Mouse (Mus musculus) heart, adult 2 months (tissue): ENCODE results near the gene Atrn. TPM values are rescaled to one million over a fixed set of nuclear protein-coding genes. Genes with fewer than 3 reads are reported as not detected.

Experiments
- DNase-seq, 2 experiments: peaks; one replicate each; pipeline ENCODE4 v3.0.0; 2021
- H3K27ac ChIP-seq: fragments of 200-600 bp; 2 replicates; pipeline ENCODE4 v1.8.1; 2022
- H3K27me3 ChIP-seq: fragments of 200-500 bp; 2 replicates; pipeline ENCODE4 v1.6.1; 2012; ENCODE audit warnings: mild to moderate bottlenecking, low read length, inconsistent platforms, mixed read lengths; ENCODE audit not compliant: control insufficient read depth, insufficient read depth
- H3K36me3 ChIP-seq: fragments of 200-500 bp; 2 replicates; pipeline ENCODE4 v1.6.1; 2012; ENCODE audit warnings: low read length, inconsistent platforms; ENCODE audit not compliant: control insufficient read depth, insufficient read depth
- H3K4me1 ChIP-seq: fragments of 200-500 bp; 2 replicates; pipeline ENCODE4 v1.6.1; 2011; ENCODE audit warnings: low read length; ENCODE audit not compliant: control insufficient read depth, insufficient read depth
- H3K4me3 ChIP-seq: fragments of 200-600 bp; 2 replicates; pipeline ENCODE4 v1.8.1; 2022
- H3K79me2 ChIP-seq: fragments of 200-500 bp; replicated peaks from 2 replicates; pipeline ENCODE4 v1.6.1; 2012; ENCODE audit warnings: mild to moderate bottlenecking, inconsistent platforms, low read length, moderate library complexity, mixed read lengths; ENCODE audit not compliant: control insufficient read depth, insufficient read depth
- H3K9ac ChIP-seq: fragments of 200-500 bp; 2 replicates; pipeline ENCODE4 v1.6.1; 2012; ENCODE audit warnings: low read depth, mild to moderate bottlenecking, control low read depth, inconsistent platforms, low read length, mixed read lengths
- CTCF ChIP-seq: fragments of 200-600 bp; IDR thresholded peaks from 2 replicates; pipeline ENCODE4 v1.8.1; 2022; ENCODE audit warnings: antibody characterized with exemption, mild to moderate bottlenecking, moderate library complexity
- EP300 ChIP-seq: fragments of 200-500 bp; IDR thresholded peaks from 2 replicates; pipeline ENCODE4 v1.6.1; 2011; ENCODE audit warnings: low read depth, low read length, control low read depth; ENCODE audit not compliant: insufficient read depth
- POLR2A ChIP-seq: fragments of 200-500 bp; IDR thresholded peaks from 2 replicates; pipeline ENCODE4 v1.6.1; 2011; ENCODE audit warnings: mild to moderate bottlenecking, low read depth, low read length, control low read depth; ENCODE audit not compliant: insufficient read depth
- WGBS: fragments of 180-500 bp; shearing (Covaris S2); methylation state at CpG from one replicate; pipeline ENCODE4 v1.1.7; 2018; 5-methylcytosine and 5-hydroxymethylcytosine counted together
- intact Hi-C: fragments of 180-260 bp; cut with DNase I; formaldehyde crosslinking; loops from one replicate; pipeline ENCODE4 v1.15.1; 2025
- polyA plus RNA-seq: library from polyadenylated mRNA; depleted of rRNA; stranded (reverse); fragments of >200 nt; gene quantifications from 2 replicates; pipeline ENCODE4 v1.2.3, GENCODE M21; 2012
- total RNA-seq, 2 experiments: library from RNA; stranded (reverse); gene quantifications; 2 replicates each; pipeline ENCODE4 v1.2.3; 2021

Gene Atrn
- total and polyA plus RNA-seq, 3 experiments = 8.2 to 24.0 (median 23.8) TPM

DNA sequence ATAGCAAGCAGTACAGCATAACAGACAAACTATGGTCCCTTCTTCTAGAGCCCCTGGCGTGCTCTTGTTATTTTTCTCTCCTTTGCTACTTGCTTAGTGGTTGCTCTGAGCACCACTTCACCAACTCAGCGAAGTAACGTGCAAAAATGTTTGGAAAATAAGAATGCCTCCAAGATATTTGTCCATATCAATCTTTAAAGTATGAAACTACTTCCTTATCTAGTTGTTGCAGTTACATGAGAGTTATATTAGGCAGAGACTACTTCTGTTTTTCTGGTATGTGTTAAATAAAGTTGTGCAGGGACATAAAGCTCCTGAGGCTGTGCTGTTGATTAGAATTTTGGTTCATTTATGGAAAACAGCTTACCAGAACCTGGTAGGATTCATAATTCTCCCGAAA lies 64.7 kb downstream of the Atrn start:
- DNase-seq = no peak
- H3K27ac ChIP-seq = no peak overlapping the region
- 89% methylated on average over 4 of the region's 4 CpGs for WGBS
- H3K36me3 ChIP-seq = no peaks in the 10 kb centered on the region
- intact Hi-C loops = no loop called here
- H3K79me2 ChIP-seq = no peaks in the 10 kb centered on the region
- H3K4me1 ChIP-seq = no peaks in the 10 kb centered on the region
- TF ChIP-seq EP300 = no peak
- no peak overlapping the region for H3K9ac ChIP-seq
- no peaks in the 10 kb centered on the region for H3K27me3 ChIP-seq
- H3K4me3 ChIP-seq = no peak overlapping the region

DNA sequence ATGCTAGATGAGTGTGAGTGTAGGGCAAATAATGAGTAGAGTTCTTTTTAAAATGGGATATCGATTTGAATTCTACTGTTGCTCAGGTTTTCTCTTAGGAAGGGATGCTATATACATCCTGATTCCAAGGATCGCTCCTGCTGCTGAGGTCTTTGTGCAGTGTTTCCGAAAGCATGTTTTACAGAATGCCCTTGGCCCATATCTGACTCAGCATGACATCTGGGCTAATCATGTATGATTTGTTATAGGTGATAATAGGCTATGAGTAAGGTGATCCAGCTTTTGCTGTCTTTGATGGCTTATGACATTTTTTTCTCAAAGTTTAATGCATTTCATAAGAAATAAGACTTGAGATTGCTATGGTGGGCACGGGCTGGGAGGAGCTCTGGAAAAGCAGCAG lies 66.1 kb downstream of the Atrn start:
- WGBS = 96% methylated on average over 4 of the region's 4 CpGs

DNA sequence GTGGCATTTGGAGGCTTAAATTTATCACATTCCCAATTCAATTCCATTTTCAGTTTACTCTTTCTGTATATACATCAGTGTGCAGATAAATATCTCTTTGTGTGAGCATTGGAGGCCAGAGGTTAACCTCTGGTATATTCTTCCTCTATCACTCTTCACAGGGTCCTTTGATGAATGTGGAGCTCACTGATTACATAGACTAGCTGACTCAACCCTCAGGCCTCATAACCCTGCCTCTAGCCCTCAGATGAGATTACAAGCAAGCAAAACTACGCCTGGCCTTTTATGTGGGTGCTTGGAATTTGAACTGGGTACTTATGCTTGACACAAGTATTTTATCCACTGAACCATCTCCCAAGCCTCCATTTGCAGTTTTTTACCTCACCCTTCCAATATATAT lies 68.6 kb downstream of the Atrn start:
- Histone ChIP-seq H3K27ac (no peak overlapping the region), H3K9ac (no peak overlapping the region), H3K79me2 (no peaks in the 10 kb centered on the region), H3K4me3 (no peak overlapping the region), H3K4me1 (no peaks in the 10 kb centered on the region), H3K27me3 (no peaks in the 10 kb centered on the region), H3K36me3 (no peaks in the 10 kb centered on the region)
- intact Hi-C loops = no loop called here
- no peak for TF ChIP-seq EP300
- no peak for TF ChIP-seq POLR2A
- TF ChIP-seq CTCF = no peak
- no peak for DNase-seq
- 94% methylated on average over 1 of the region's 1 CpGs for WGBS

More for the DNA sequence above, 66.1 kb downstream of the Atrn start:
- H3K9ac ChIP-seq = no peak overlapping the region
- no peaks in the 10 kb centered on the region for H3K4me1 ChIP-seq
- no peaks in the 10 kb centered on the region for H3K79me2 ChIP-seq
- no peak for DNase-seq
- H3K27ac ChIP-seq = no peak overlapping the region
- no peaks in the 10 kb centered on the region for H3K27me3 ChIP-seq
- TF ChIP-seq POLR2A = no peak
- TF ChIP-seq CTCF = no peak
- TF ChIP-seq EP300 = no peak
- H3K36me3 ChIP-seq = no peaks in the 10 kb centered on the region
- intact Hi-C loops = no loop called here
- no peak overlapping the region for H3K4me3 ChIP-seq

DNA sequence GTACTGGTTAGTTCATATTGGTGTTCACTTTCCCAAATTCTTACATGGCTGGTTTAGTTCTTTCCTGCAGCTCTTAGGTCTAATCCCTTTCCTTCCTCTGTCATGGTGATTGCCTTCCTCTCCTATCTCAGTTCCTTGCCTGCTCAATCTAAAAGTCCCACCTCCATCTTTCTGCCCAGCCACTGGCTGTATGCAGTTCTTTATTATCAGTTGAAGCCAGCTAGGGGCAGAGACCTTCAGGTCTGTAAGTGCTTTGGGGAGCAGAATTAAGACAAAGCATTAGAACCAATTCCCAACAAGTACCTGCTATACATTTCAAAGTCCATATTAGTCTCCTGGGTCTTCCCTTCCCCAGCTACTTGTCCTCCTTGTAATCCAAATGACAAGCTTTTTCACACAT lies 71.3 kb downstream of the Atrn start:
- Histone ChIP-seq H3K9ac (no peak overlapping the region), H3K4me1 (no peaks in the 10 kb centered on the region), H3K27ac (no peak overlapping the region), H3K36me3 (no peaks in the 10 kb centered on the region; the same call in 1 of the 2 replicates), H3K27me3 (no peaks in the 10 kb centered on the region), H3K4me3 (no peak overlapping the region), H3K79me2 (no peaks in the 10 kb centered on the region)
- intact Hi-C loops = no loop called here
- no peak for DNase-seq
- TF ChIP-seq CTCF (no peak), POLR2A (no peak)

DNA sequence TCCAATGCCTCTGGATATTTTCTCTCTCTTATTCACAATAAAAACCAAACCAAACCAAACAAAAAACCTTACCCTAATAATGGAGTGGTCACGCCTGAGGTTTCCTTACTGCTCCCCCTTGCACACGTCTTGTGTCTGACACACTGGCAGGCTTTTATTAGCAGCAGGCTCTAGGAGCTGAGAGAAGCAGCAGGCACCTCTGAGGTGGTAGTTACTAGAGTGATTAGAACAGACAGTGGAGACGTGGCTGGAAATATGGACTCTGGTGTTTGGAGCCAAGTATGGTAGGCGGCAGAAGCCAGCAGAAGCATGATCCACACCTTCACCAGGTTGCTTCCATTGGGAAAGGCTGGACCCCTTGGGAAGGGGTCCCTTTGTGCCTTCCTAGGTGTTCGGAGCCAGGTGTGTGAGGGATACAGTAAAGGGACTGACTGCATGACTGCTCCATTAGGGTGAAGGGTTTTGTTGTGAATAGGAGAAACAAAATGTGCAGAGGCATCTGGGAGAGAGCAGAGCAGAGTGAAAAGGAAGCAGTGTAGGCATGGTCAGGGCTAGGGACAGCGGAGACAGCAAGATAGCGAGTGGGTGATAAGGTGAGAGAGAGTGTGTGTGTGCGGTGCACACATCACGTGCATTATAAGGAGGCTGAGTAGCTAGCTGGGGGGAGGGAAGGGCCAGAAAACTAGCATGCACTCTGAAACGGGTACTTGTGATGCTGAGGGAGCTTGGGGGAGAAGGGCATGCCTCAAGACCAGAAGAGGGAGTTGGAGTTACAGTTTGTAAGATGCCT lies 72.0 kb downstream of the Atrn start:
- no peak for DNase-seq
- Histone ChIP-seq H3K27me3 (no peaks in the 10 kb centered on the region), H3K4me1 (no peaks in the 10 kb centered on the region), H3K79me2 (no peaks in the 10 kb centered on the region), H3K4me3 (no peak overlapping the region), H3K36me3 (no peaks in the 10 kb centered on the region; the same call in 1 of the 2 replicates), H3K27ac (no peak overlapping the region), H3K9ac (no peak overlapping the region)
- 72% methylated on average over 10 of the region's 10 CpGs for WGBS
- intact Hi-C loops = no loop called here
- TF ChIP-seq EP300 (no peak), POLR2A (no peak), CTCF (no peak)

DNA sequence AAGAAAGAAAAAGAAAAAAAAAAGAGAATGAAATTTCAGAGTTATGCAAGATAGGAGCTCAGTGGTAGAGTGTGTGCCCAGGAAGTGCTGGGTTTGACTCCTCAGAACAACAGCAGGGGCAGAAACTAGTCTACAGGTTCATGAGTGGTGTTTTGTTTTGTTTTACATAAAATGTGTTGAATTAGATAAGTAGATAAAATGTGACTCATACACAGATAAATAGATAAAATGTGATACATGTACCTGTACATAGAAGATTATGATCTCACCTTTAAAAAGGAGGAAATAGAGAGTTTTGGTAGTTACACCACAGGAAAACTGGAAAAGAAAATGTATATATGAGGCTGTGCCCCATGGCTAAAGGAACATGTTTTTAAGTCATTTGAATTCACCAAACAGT lies 72.8 kb downstream of the Atrn start:
- no peak overlapping the region for H3K4me3 ChIP-seq

More for the DNA sequence above, 72.8 kb downstream of the Atrn start:
- intact Hi-C loops = no loop called here
- H3K27ac ChIP-seq = no peak overlapping the region
- no peaks in the 10 kb centered on the region; the same call in 1 of the 2 replicates for H3K36me3 ChIP-seq
- H3K4me1 ChIP-seq = no peaks in the 10 kb centered on the region
- no peak for DNase-seq
- TF ChIP-seq EP300 (no peak), POLR2A (no peak), CTCF (no peak)
- H3K9ac ChIP-seq = no peak overlapping the region
- H3K27me3 ChIP-seq = no peaks in the 10 kb centered on the region
- no peaks in the 10 kb centered on the region for H3K79me2 ChIP-seq
